Mouse (Mus musculus): ENCODE measurements at regions not wholly inside any gene's neighbourhood (a gene's known extent, or its start where the extent isn't known, plus 50 kb on each side); places are given as distances from the start of the nearest gene placed in this dataset.

DNA sequence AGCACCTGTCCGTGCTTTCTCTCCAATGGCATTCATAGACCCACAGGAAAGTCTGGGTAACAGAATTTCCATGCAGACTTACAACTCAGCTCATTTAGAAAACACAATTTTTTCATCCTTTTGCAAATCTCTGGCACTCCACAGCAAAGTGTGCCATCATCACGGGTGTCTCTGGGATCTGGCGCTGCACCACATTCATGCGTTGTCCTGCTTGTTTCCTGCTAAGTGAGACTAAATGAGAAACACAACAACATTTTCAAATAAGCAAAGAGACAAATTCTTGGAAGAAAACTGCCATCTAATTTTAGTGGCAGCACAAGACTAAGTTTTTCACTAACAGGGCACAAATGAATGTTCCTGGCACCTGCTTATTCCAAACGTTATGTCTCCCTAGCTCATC is 156.9 kb downstream of the Rps29 start:
- WGBS = 88% methylated on average over 5 of the region's 5 CpGs
- Histone ChIP-seq H3K4me3 (no peak overlapping the region), H3K9me3 (replicated peaks) (no peaks in the 10 kb centered on the region), H3K4me1 (replicated peaks) (no peaks in the 10 kb centered on the region), H3K27me3 (no peaks in the 10 kb centered on the region), H3K27ac (no peak overlapping the region), H3K36me3 (no peaks in the 10 kb centered on the region), H3K9ac (no peak overlapping the region), H3K4me2 (no peak overlapping the region)
- no peak for ATAC-seq (replicated peaks; ENCODE audit: insufficient number of reproducible peaks, insufficient read depth, low FRiP score, low read depth)

DNA sequence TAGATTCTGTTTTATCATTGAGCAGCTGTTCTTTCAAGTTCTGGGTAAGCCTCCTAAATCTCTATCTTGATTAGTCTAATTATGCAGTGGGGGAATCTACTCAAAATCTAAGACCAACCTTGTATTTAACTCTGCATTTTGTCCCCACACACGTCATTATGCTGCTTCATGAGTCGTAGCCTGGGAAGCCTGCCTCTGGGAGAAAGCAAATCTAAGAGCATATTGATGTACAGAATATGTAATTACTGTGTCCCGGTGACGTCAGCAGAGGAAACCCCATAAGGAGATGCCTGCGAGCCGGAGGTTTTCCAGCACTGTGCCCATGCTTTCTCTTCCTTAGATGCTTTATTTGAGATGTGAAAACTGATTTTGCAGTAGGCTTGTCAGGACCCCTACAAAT is 161.7 kb downstream of the Rps29 start:
- H3K27ac ChIP-seq = no peak overlapping the region
- H3K9ac ChIP-seq = no peak overlapping the region
- ATAC-seq (replicated peaks; ENCODE audit: insufficient number of reproducible peaks, insufficient read depth, low FRiP score, low read depth) = no peak
- no peaks in the 10 kb centered on the region for H3K36me3 ChIP-seq
- 71% methylated on average over 6 of the region's 6 CpGs for WGBS
- no peak overlapping the region for H3K4me2 ChIP-seq
- no peaks in the 10 kb centered on the region for H3K9me3 ChIP-seq (replicated peaks)
- no peak overlapping the region for H3K4me3 ChIP-seq
- no peaks in the 10 kb centered on the region for H3K27me3 ChIP-seq
- H3K4me1 ChIP-seq (replicated peaks) = no peaks in the 10 kb centered on the region

GRCm38 (mm10) chr12:68996740-68997139 is 162.2 kb downstream of the Rps29 start:
- no peak overlapping the region for H3K4me2 ChIP-seq
- H3K4me1 ChIP-seq (replicated peaks) = no peaks in the 10 kb centered on the region
- no peak for ATAC-seq (replicated peaks; ENCODE audit: insufficient number of reproducible peaks, insufficient read depth, low FRiP score, low read depth)
- no peaks in the 10 kb centered on the region for H3K9me3 ChIP-seq (replicated peaks)
- H3K27me3 ChIP-seq = no peaks in the 10 kb centered on the region
- no peaks in the 10 kb centered on the region for H3K36me3 ChIP-seq
- WGBS = 58% methylated on average over 12 of the region's 12 CpGs
- no peak overlapping the region for H3K9ac ChIP-seq
- H3K4me3 ChIP-seq = no peak overlapping the region
- H3K27ac ChIP-seq = no peak overlapping the region

DNA sequence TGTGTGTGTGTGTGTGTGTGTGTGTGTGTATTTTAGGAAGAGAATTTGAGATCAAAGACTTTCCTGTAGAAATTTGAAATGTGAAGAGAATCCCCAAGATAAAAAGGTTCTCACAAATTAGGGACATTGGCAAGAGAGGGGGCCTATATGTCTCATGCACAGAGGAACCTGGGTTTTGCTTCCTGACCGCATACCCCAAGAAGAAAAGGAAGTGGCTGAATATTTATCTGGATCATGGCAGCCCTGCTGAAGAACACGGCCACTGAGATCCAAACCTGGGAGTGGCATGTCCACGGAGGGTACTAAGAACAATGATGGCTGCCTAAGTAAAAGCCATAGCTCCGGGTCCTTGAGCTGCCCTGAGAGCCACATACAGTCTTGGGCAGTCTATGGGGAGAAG is 178.3 kb downstream of the Rps29 start:
- Histone ChIP-seq H3K4me2 (no peak overlapping the region), H3K36me3 (no peaks in the 10 kb centered on the region), H3K4me1 (replicated peaks) (0 out of 2 replicates have a peak, but pooled peaks cover 4% of the 10 kb centered on the region), H3K27me3 (no peaks in the 10 kb centered on the region), H3K9ac (no peak overlapping the region), H3K4me3 (no peak overlapping the region), H3K27ac (no peak overlapping the region), H3K9me3 (replicated peaks) (no peaks in the 10 kb centered on the region)
- no peak for ATAC-seq (replicated peaks; ENCODE audit: insufficient number of reproducible peaks, insufficient read depth, low FRiP score, low read depth)
- WGBS = 79% methylated on average over 4 of the region's 4 CpGs

DNA sequence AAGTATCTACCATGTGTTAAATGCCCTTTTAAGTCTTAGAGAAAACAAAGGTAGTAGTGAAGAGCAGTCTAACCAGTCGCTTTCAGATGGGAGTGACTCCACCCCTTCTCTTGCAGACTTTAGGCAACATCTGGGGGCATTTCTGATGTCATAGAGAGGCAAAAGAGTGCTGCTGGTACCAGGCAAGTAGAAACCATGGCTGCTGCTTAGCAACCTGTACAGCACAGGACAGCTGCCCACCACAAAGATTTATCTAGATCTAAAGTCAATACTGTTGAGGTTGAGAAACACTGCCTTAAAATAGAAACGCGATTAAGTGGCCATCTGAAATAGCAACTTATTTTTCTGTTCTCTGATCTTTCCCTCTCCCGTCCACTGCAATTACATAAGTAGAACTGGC is 178.8 kb downstream of the Rps29 start:
- Histone ChIP-seq H3K9ac (no peak overlapping the region), H3K4me3 (no peak overlapping the region), H3K4me1 (replicated peaks) (0 out of 2 replicates have a peak, but pooled peaks cover 4% of the 10 kb centered on the region), H3K36me3 (no peaks in the 10 kb centered on the region), H3K4me2 (no peak overlapping the region), H3K27ac (no peak overlapping the region), H3K9me3 (replicated peaks) (no peaks in the 10 kb centered on the region), H3K27me3 (no peaks in the 10 kb centered on the region)
- 52% methylated on average over 4 of the region's 4 CpGs for WGBS
- no peak for ATAC-seq (replicated peaks; ENCODE audit: insufficient number of reproducible peaks, insufficient read depth, low FRiP score, low read depth)

DNA sequence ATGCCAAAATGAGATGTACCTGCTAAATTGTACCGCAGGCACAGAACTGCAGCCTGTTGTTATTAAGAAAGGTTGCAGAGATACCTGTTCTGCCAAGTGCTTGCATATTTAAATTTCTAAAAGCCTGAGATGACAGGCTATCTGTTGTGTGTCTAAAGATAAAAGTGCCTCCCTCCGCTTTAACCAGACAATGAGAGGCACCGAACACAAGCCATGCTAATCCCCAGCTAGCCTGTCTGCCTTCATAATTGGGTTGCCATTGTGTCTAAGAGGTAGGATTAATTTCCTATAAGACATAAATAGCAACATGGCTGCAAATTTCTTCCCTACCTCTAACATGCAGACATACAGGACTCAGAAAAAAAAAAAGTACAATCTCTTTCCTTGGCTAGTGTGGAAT is 179.8 kb downstream of the Rps29 start:
- no peak for ATAC-seq (replicated peaks; ENCODE audit: insufficient number of reproducible peaks, insufficient read depth, low FRiP score, low read depth)
- H3K9ac ChIP-seq = no peak overlapping the region
- H3K4me2 ChIP-seq = no peak overlapping the region
- H3K9me3 ChIP-seq (replicated peaks) = no peaks in the 10 kb centered on the region
- H3K4me1 ChIP-seq (replicated peaks) = 0 out of 2 replicates have a peak, but pooled peaks cover 4% of the 10 kb centered on the region
- 65% methylated on average over 3 of the region's 3 CpGs for WGBS
- H3K4me3 ChIP-seq = no peak overlapping the region
- no peak overlapping the region for H3K27ac ChIP-seq
- H3K36me3 ChIP-seq = no peaks in the 10 kb centered on the region
- H3K27me3 ChIP-seq = no peaks in the 10 kb centered on the region

- Histone ChIP-seq H3K36me3 (no peaks in the 10 kb centered on the region), H3K27ac (no peak overlapping the region), H3K27me3 (no peaks in the 10 kb centered on the region), H3K4me1 (replicated peaks) (0 out of 2 replicates have a peak, but pooled peaks cover 4% of the 10 kb centered on the region), H3K9me3 (replicated peaks) (no peaks in the 10 kb centered on the region), H3K4me3 (no peak overlapping the region), H3K9ac (no peak overlapping the region), H3K4me2 (no peak overlapping the region)
- no peak for ATAC-seq (replicated peaks; ENCODE audit: insufficient number of reproducible peaks, insufficient read depth, low FRiP score, low read depth)
- 47% methylated on average over 4 of the region's 4 CpGs for WGBS
Measured at GRCm38 (mm10) chr12:68977276-68977675, 181.7 kb downstream of the Rps29 start.

- Histone ChIP-seq H3K9me3 (replicated peaks) (no peaks in the 10 kb centered on the region), H3K4me3 (no peak overlapping the region), H3K9ac (no peak overlapping the region), H3K36me3 (no peaks in the 10 kb centered on the region), H3K27me3 (no peaks in the 10 kb centered on the region), H3K27ac (no peak overlapping the region), H3K4me2 (no peak overlapping the region), H3K4me1 (replicated peaks) (no peaks in the 10 kb centered on the region)
- 71% methylated on average over 2 of the region's 2 CpGs for WGBS
- no peak for ATAC-seq (replicated peaks; ENCODE audit: insufficient number of reproducible peaks, insufficient read depth, low FRiP score, low read depth)
Measured at GRCm38 (mm10) chr12:68947240-68947639, 211.7 kb downstream of the Rps29 start.

DNA sequence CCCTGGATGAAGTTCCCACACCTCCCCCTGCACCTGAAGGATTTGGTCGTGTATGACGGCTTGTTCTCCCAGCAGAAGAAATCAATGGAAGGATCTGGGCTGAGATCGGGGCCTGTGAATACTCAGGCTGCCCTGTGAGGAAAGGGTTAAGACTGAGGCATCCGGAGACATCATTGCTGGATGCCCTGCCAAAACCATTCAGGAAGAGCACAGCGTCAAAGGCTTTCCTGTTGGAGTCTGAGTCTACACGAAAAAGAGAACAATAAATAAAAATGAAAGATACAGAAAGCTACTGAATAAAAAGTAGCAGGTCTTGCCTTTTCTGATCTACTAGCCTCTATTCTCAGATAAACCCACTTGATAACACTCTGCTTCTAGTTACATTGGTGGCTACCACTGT is 248.4 kb downstream of the Rps29 start:
- WGBS = 27% methylated on average over 6 of the region's 6 CpGs
- Histone ChIP-seq H3K4me3 (no peak overlapping the region), H3K4me2 (no peak overlapping the region), H3K27me3 (no peaks in the 10 kb centered on the region), H3K27ac (no peak overlapping the region), H3K9me3 (replicated peaks) (no peaks in the 10 kb centered on the region), H3K4me1 (replicated peaks) (no peaks in the 10 kb centered on the region), H3K36me3 (no peaks in the 10 kb centered on the region), H3K9ac (no peak overlapping the region)
- ATAC-seq (replicated peaks; ENCODE audit: insufficient number of reproducible peaks, insufficient read depth, low FRiP score, low read depth) = no peak

DNA sequence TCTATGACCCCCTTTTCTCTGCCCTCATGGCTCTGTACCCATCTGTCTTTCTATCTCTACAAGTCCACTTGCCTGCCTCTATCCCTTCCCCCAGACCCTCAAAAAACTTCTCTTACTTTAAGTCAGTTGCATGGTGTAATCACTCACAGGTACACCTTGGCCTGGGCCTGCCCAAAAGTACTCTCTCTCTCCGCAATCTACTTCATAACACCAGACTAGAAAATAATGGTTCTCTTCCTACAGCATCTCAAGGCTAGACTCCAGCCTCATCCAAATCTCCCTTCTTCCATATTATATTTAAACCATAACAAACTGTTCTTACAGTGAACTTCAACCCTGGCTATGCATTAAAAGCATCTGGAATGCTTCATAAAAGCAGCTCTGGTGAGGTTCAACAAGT is 254.2 kb downstream of the Rps29 start:
- Histone ChIP-seq H3K4me2 (no peak overlapping the region), H3K4me3 (no peak overlapping the region), H3K27me3 (no peaks in the 10 kb centered on the region), H3K9me3 (replicated peaks) (no peaks in the 10 kb centered on the region), H3K27ac (no peak overlapping the region), H3K4me1 (replicated peaks) (no peaks in the 10 kb centered on the region), H3K9ac (no peak overlapping the region), H3K36me3 (no peaks in the 10 kb centered on the region)
- WGBS = 82% methylated on average over 1 of the region's 1 CpGs
- ATAC-seq (replicated peaks; ENCODE audit: insufficient number of reproducible peaks, insufficient read depth, low FRiP score, low read depth) = no peak

- H3K4me3 ChIP-seq = no peak overlapping the region
- no peaks in the 10 kb centered on the region for H3K36me3 ChIP-seq
- no peaks in the 10 kb centered on the region for H3K27me3 ChIP-seq
- ATAC-seq (replicated peaks; ENCODE audit: insufficient number of reproducible peaks, insufficient read depth, low FRiP score, low read depth) = no peak
- no peak overlapping the region for H3K9ac ChIP-seq
- H3K27ac ChIP-seq = no peak overlapping the region
- 73% methylated on average over 3 of the region's 3 CpGs for WGBS
- H3K4me1 ChIP-seq (replicated peaks) = no peaks in the 10 kb centered on the region
- H3K4me2 ChIP-seq = no peak overlapping the region
- H3K9me3 ChIP-seq (replicated peaks) = no peaks in the 10 kb centered on the region
Measured at GRCm38 (mm10) chr12:68889141-68889540, 269.8 kb downstream of the Rps29 start.

GRCm38 (mm10) chr12:68882503-68882902 is 276.5 kb downstream of the Rps29 start:
- Histone ChIP-seq H3K27me3 (no peaks in the 10 kb centered on the region), H3K36me3 (no peaks in the 10 kb centered on the region), H3K4me3 (no peak overlapping the region), H3K4me1 (replicated peaks) (no peaks in the 10 kb centered on the region), H3K9ac (no peak overlapping the region), H3K9me3 (replicated peaks) (no peaks in the 10 kb centered on the region), H3K4me2 (no peak overlapping the region), H3K27ac (no peak overlapping the region)
- WGBS = 56% methylated on average over 6 of the region's 6 CpGs
- ATAC-seq (replicated peaks; ENCODE audit: insufficient number of reproducible peaks, insufficient read depth, low FRiP score, low read depth) = no peak

Measured in heart, embryonic 15.5 days (tissue).